Mouse (Mus musculus) bone marrow, adult 2 months (tissue): Measurements from ENCODE around the gene Armc7.

ENCODE experiments used
- CTCF ChIP-seq: fragments of 200-500 bp; IDR thresholded peaks from 2 replicates; pipeline ENCODE4 v1.5.1; 2011; ENCODE audit warnings: low read length, control low read depth; ENCODE audit not compliant: control insufficient read depth, insufficient read depth
- POLR2A ChIP-seq: fragments of 200-500 bp; IDR thresholded peaks from 2 replicates; pipeline ENCODE4 v1.6.1; 2011; ENCODE audit warnings: low read depth, mild to moderate bottlenecking, control low read depth, low read length, borderline replicate concordance; ENCODE audit not compliant: control insufficient read depth

- no peak for TF ChIP-seq CTCF
- peak; percentile 83; the same call in 1 of the 2 replicates for TF ChIP-seq POLR2A
These were observed 60.7 kb downstream of the Armc7 start, which contains the start of gene Sumo2 for GRCm38 (mm10) chr11:115536038-115536681.
